Mouse (Mus musculus): Measurements from ENCODE around the gene Ugt1a10.
"Not testable (repeated sequence)": the region's sequence is repeated elsewhere in the genome, so short reads cannot be mapped to it uniquely, and the experiment has no call there.

- not testable (repeated sequence) for TF ChIP-seq EP300, CTCF (IDR thresholded peaks at IDR 0.05; ENCODE audit: low read depth)
Observed at GRCm38 (mm10) chr1:88043044-88043443, 12.1 kb upstream of the Ugt1a10 start.
